Mouse (Mus musculus): Measurements from ENCODE around the gene Myh3. TPM values are rescaled to one million over a fixed set of nuclear protein-coding genes. Genes with fewer than 3 reads are reported as not detected.

Gene Myh3
- polyA plus RNA-seq, 1 experiment from 2014 or later, result 0.10 TPM

- 72% methylated on average over 3 of the region's 3 CpGs for WGBS
- Histone ChIP-seq H3K27ac (ENCODE audit: low read depth, low read length) (no peak overlapping the region), H3K9me3 (ENCODE audit: control insufficient read depth) (no peaks in the 10 kb centered on the region), H3K9ac (ENCODE audit: low read depth, low read length) (no peak overlapping the region), H3K27me3 (replicated peaks; ENCODE audit: control insufficient read depth, insufficient read depth, low read length) (no peaks in the 10 kb centered on the region), H3K4me2 (replicated peaks; ENCODE audit: low read depth) (no peak overlapping the region), H3K4me1 (replicated peaks; ENCODE audit: control insufficient read depth, insufficient read depth, low read length) (no peaks in the 10 kb centered on the region), H3K36me3 (ENCODE audit: control insufficient read depth, insufficient read depth) (peaks cover 26% of the 10 kb centered on the region), H3K4me3 (ENCODE audit: low read depth, low read length) (no peak overlapping the region)
- ATAC-seq, result no peak
- TF ChIP-seq CTCF (IDR thresholded peaks at IDR 0.05; ENCODE audit: low read depth), result no peak
Measured at GRCm38 (mm10) chr11:67067741-67068140, 10.4 kb upstream of the Myh3 start.

GRCm38 (mm10) chr11:67072615-67073130 lies 5.4 kb upstream of the Myh3 start:
- Histone ChIP-seq H3K27ac (ENCODE audit: low read depth, low read length) (no peak overlapping the region), H3K27me3 (replicated peaks; ENCODE audit: control insufficient read depth, insufficient read depth, low read length) (no peaks in the 10 kb centered on the region), H3K4me3 (ENCODE audit: low read depth, low read length) (no peak overlapping the region), H3K4me2 (replicated peaks; ENCODE audit: low read depth) (no peak overlapping the region), H3K36me3 (ENCODE audit: control insufficient read depth, insufficient read depth) (no peaks in the 10 kb centered on the region), H3K4me1 (replicated peaks; ENCODE audit: control insufficient read depth, insufficient read depth, low read length) (no peaks in the 10 kb centered on the region), H3K9ac (ENCODE audit: low read depth, low read length) (no peak overlapping the region), H3K9me3 (ENCODE audit: control insufficient read depth) (no peaks in the 10 kb centered on the region)
- no peak for ATAC-seq
- 76% methylated on average over 15 of the region's 15 CpGs for WGBS
- TF ChIP-seq CTCF (IDR thresholded peaks at IDR 0.05; ENCODE audit: low read depth), result no peak

- Histone ChIP-seq H3K9ac (ENCODE audit: low read depth, low read length) (no peak overlapping the region), H3K4me2 (replicated peaks; ENCODE audit: low read depth) (no peak overlapping the region), H3K9me3 (ENCODE audit: control insufficient read depth) (no peaks in the 10 kb centered on the region), H3K27me3 (replicated peaks; ENCODE audit: control insufficient read depth, insufficient read depth, low read length) (no peaks in the 10 kb centered on the region), H3K4me3 (ENCODE audit: low read depth, low read length) (no peak overlapping the region), H3K27ac (ENCODE audit: low read depth, low read length) (no peak overlapping the region), H3K4me1 (replicated peaks; ENCODE audit: control insufficient read depth, insufficient read depth, low read length) (no peaks in the 10 kb centered on the region), H3K36me3 (ENCODE audit: control insufficient read depth, insufficient read depth) (no peaks in the 10 kb centered on the region)
- no peak for ATAC-seq
- no peak for TF ChIP-seq CTCF (IDR thresholded peaks at IDR 0.05; ENCODE audit: low read depth)
- WGBS, result 29% methylated on average over 3 of the region's 3 CpGs
Measured at GRCm38 (mm10) chr11:67075036-67075435, 3.1 kb upstream of the Myh3 start.

GRCm38 (mm10) chr11:67076781-67077180 lies 1.3 kb upstream of the Myh3 start:
- Histone ChIP-seq H3K4me2 (replicated peaks; ENCODE audit: low read depth) (no peak overlapping the region), H3K27ac (ENCODE audit: low read depth, low read length) (no peak overlapping the region), H3K9me3 (ENCODE audit: control insufficient read depth) (no peaks in the 10 kb centered on the region), H3K27me3 (replicated peaks; ENCODE audit: control insufficient read depth, insufficient read depth, low read length) (no peaks in the 10 kb centered on the region), H3K4me3 (ENCODE audit: low read depth, low read length) (no peak overlapping the region), H3K4me1 (replicated peaks; ENCODE audit: control insufficient read depth, insufficient read depth, low read length) (no peaks in the 10 kb centered on the region), H3K9ac (ENCODE audit: low read depth, low read length) (no peak overlapping the region), H3K36me3 (ENCODE audit: control insufficient read depth, insufficient read depth) (no peaks in the 10 kb centered on the region)
- TF ChIP-seq CTCF (IDR thresholded peaks at IDR 0.05; ENCODE audit: low read depth), result no peak
- WGBS, result 88% methylated on average over 5 of the region's 5 CpGs
- no peak for ATAC-seq

- H3K27ac ChIP-seq (ENCODE audit: low read depth, low read length), result no peak overlapping the region
- 64% methylated on average over 3 of the region's 3 CpGs for WGBS
- TF ChIP-seq CTCF (IDR thresholded peaks at IDR 0.05; ENCODE audit: low read depth), result no peak
- no peak overlapping the region for H3K4me3 ChIP-seq (ENCODE audit: low read depth, low read length)
- no peaks in the 10 kb centered on the region for H3K27me3 ChIP-seq (replicated peaks; ENCODE audit: control insufficient read depth, insufficient read depth, low read length)
- no peak overlapping the region for H3K4me2 ChIP-seq (replicated peaks; ENCODE audit: low read depth)
- H3K9ac ChIP-seq (ENCODE audit: low read depth, low read length), result no peak overlapping the region
- H3K4me1 ChIP-seq (replicated peaks; ENCODE audit: control insufficient read depth, insufficient read depth, low read length), result no peaks in the 10 kb centered on the region
- no peaks in the 10 kb centered on the region for H3K36me3 ChIP-seq (ENCODE audit: control insufficient read depth, insufficient read depth)
- ATAC-seq, result no peak
- H3K9me3 ChIP-seq (ENCODE audit: control insufficient read depth), result no peaks in the 10 kb centered on the region
Measured at GRCm38 (mm10) chr11:67077435-67077834, 665 bp upstream of the Myh3 start.

- Histone ChIP-seq H3K27ac (ENCODE audit: low read depth, low read length) (no peak overlapping the region), H3K4me2 (replicated peaks; ENCODE audit: low read depth) (no peak overlapping the region), H3K4me3 (ENCODE audit: low read depth, low read length) (no peak overlapping the region), H3K4me1 (replicated peaks; ENCODE audit: control insufficient read depth, insufficient read depth, low read length) (no peaks in the 10 kb centered on the region), H3K36me3 (ENCODE audit: control insufficient read depth, insufficient read depth) (no peaks in the 10 kb centered on the region), H3K27me3 (replicated peaks; ENCODE audit: control insufficient read depth, insufficient read depth, low read length) (peaks cover 4% of the 10 kb centered on the region), H3K9ac (ENCODE audit: low read depth, low read length) (no peak overlapping the region), H3K9me3 (ENCODE audit: control insufficient read depth) (no peaks in the 10 kb centered on the region)
- 89% methylated on average over 6 of the region's 6 CpGs for WGBS
- no peak for ATAC-seq
- no peak for TF ChIP-seq CTCF (IDR thresholded peaks at IDR 0.05; ENCODE audit: low read depth)
Measured at GRCm38 (mm10) chr11:67078888-67079287, 788 bp downstream of the Myh3 start.

- Histone ChIP-seq H3K4me3 (ENCODE audit: low read depth, low read length) (no peak overlapping the region), H3K36me3 (ENCODE audit: control insufficient read depth, insufficient read depth) (no peaks in the 10 kb centered on the region), H3K27me3 (replicated peaks; ENCODE audit: control insufficient read depth, insufficient read depth, low read length) (peaks cover 8% of the 10 kb centered on the region), H3K9me3 (ENCODE audit: control insufficient read depth) (no peaks in the 10 kb centered on the region), H3K27ac (ENCODE audit: low read depth, low read length) (no peak overlapping the region), H3K4me1 (replicated peaks; ENCODE audit: control insufficient read depth, insufficient read depth, low read length) (no peaks in the 10 kb centered on the region), H3K4me2 (replicated peaks; ENCODE audit: low read depth) (no peak overlapping the region), H3K9ac (ENCODE audit: low read depth, low read length) (no peak overlapping the region)
- TF ChIP-seq CTCF (IDR thresholded peaks at IDR 0.05; ENCODE audit: low read depth), result no peak
- no peak for ATAC-seq
- WGBS, result 74% methylated on average over 11 of the region's 11 CpGs
Measured at GRCm38 (mm10) chr11:67079740-67080139, 1.6 kb downstream of the Myh3 start.
